Mouse (Mus musculus) neural tube, embryonic 10.5 days (tissue): ENCODE measurements around the gene Rps29.

ENCODE experiments used
- DNase-seq: peaks from one replicate; pipeline ENCODE4 v3.0.0-alpha.2; 2017; ENCODE audit warnings: low spot score; ENCODE audit errors: extremely low spot score

Rps29 gene

GRCm38 (mm10) chr12:69158765-69159577 is at the start of gene Rps29:
Rps29 (minus strand) TSS chr12:69159186.
- DNase-seq = peak; percentile 99

- no peak for DNase-seq
These were observed 49.5 kb upstream of the Rps29 start for GRCm38 (mm10) chr12:69208520-69208919.

DNA sequence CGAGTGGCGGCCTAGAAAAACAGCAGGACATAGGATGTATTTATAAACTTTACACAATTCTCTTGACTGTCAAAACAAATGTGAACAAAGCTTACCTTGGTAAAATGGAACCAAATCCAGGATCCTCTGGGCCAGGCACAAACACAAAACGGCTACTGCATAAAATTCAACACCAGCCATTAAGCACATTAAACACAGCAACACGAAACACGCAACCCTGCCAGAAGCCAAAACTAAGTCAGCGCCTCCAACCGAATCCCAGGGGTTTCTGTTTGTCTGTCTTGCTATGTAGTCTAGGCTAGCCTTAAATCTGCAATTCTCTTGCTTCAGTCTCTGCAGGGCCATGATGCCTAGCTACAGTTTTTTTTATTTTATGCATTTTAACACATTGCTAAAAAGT is 48.9 kb upstream of the Rps29 start:
- DNase-seq = no peak

DNA sequence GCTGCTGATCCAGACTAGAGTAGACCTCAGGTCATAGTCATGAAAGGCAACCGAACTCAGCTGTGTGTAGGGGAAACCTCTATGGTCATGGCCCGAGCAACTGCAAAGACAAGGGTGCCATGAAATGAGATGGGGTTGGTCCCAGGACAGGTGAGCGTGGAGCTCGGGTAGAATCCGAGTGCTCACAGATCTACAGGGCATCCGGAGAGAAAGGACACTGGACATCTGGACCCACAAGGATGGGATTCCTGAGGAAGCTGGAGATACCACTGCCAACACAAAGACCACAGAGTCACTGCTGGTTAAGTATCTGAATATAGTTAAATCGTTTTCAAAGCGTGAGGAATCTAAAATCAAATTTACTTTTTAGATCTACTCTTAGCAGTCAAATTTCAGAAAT is 48.4 kb upstream of the Rps29 start:
- no peak for DNase-seq

GRCm38 (mm10) chr12:69204052-69204833 is 45.3 kb upstream of the Rps29 start, which contains the start of gene Gm49384:
Gm49384 (minus strand) TSS chr12:69204267.
- DNase-seq = no peak

GRCm38 (mm10) chr12:69198985-69199384 is 40.0 kb upstream of the Rps29 start:
- DNase-seq = no peak

- DNase-seq = peak; percentile 77
These were observed 39.2 kb upstream of the Rps29 start, which contains the start of gene Dnaaf2 for GRCm38 (mm10) chr12:69198164-69198535. Dnaaf2 (minus strand) TSS chr12:69198429.

DNA sequence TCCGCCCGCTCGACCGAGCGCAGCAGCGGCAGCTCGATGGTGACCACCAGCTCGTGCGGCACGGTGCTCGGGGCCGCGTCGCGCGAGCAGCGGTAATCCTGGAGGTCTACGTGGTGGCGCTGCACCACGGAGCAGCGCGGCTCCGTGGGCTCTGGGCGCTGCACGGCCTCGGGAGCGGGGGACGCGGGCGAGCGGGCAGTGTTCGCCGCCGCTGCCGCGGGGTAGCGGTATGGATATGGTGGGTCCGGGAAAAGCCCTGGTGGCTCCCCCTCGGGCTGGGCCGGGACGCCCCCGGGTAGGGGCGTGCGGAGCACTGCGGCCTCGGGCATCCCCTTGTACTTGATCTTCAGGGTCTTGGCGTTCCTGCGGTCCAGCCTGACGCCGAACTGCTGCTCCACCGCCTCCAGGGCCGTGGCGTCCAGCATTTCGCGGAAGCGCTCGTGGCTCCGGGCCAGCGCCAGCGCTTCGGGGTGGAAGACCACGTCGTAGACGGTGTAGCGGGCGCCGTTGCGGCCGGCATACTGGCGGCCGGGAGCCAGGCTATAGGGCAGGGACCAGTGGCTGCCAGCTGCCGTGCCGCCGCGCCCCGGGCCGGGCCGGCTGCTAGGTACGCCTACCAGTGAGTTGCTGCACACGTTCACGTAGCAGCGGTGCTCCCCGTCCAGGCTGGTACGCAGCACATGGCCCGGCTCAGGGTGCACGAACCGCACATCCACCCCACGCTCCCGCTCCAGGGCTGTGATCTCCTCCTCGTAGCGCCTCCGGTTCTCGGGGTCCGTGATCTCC is 38.6 kb upstream of the Rps29 start:
- peak; percentile 73 for DNase-seq

DNA sequence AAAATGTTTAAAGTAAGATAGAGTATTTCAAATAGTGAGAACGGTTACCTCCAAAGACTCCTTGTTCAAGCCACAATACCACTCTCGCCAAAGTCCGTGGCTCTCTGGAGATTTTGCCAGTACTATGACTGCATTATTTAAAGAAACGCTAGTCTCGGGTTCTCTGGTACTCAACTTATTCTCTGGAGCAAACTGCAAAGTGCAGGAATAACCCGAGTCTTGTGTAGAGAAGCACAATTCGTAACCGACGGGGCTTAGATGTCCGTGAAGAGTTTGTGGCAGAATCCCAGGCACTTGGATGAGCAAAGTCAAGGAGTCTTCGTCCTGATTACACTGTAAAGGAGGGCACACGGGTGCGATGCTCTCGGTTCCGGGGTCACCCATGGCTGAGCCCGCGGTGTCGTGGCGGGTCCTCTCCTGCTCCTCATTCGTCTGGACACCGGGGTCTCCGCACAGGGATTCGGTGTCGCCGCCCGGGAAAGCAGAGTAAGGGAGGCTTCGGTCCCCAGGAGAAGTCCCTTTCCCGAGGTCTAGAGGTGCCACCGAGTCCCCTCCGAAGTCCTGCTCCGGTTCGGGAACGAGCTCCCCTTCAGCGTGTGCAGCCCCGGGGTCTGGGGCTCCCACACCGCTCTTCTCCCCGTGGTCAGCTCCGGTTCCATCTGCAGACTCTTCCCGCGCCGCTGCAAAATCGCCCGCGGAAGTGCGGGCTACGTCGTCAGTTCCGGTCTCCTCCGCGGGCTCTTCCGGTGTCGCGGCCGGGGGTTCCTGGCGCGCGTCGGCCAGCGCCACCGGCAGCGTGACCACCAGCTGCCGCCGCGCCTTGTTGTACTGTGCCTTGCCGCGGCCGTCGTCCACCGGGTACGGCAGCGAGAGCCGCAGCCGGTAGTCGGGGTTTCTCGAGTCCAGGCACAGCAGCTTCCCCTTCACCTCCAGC is 37.7 kb upstream of the Rps29 start, which contains the start of gene Gm49383:
Gene Gm49383, minus strand, starts transcription at position 661 of the 934 bp plus-strand sequence.
- DNase-seq = peak; percentile 78

GRCm38 (mm10) chr12:69192637-69193036 is 33.7 kb upstream of the Rps29 start:
- DNase-seq = no peak

GRCm38 (mm10) chr12:69191396-69191795 is 32.4 kb upstream of the Rps29 start:
- DNase-seq = no peak

- no peak for DNase-seq
These were observed 31.5 kb upstream of the Rps29 start for GRCm38 (mm10) chr12:69190522-69190921.

GRCm38 (mm10) chr12:69190074-69190473 is 31.1 kb upstream of the Rps29 start:
- DNase-seq = no peak

- DNase-seq = no peak
These were observed 28.0 kb upstream of the Rps29 start for GRCm38 (mm10) chr12:69186811-69187471.

GRCm38 (mm10) chr12:69185371-69185770 is 26.4 kb upstream of the Rps29 start:
- DNase-seq = no peak

- DNase-seq = peak; percentile 62
These were observed 25.6 kb upstream of the Rps29 start for GRCm38 (mm10) chr12:69184342-69185295.

- DNase-seq = peak; percentile 95
These were observed 24.8 kb upstream of the Rps29 start, which contains the start of the genes Rpl36al and Mgat2 for GRCm38 (mm10) chr12:69183583-69184308. Rpl36al (minus strand) TSS chr12:69184083. Mgat2 (plus strand) TSS chr12:69184157.

GRCm38 (mm10) chr12:69181800-69182199 is 22.8 kb upstream of the Rps29 start:
- no peak for DNase-seq
